Mouse (Mus musculus) ES-E14 (cell line): ENCODE results near the gene Fbxl22. TPM values are rescaled to one million over a fixed set of nuclear protein-coding genes. Genes with fewer than 3 reads are reported as not detected.

ENCODE experiments used
- DNase-seq: peaks from one replicate; pipeline ENCODE4 v3.0.0-alpha.2; 2013; ENCODE audit warnings: low read depth, low spot score
- H3K27ac ChIP-seq: 2 replicates; pipeline ENCODE4 v1.5.1; 2012; ENCODE audit warnings: low read depth, mild to moderate bottlenecking, low read length, moderate library complexity, mixed read lengths; ENCODE audit not compliant: poor library complexity, insufficient read depth, severe bottlenecking
- H3K36me3 ChIP-seq: 2 replicates; pipeline ENCODE4 v1.6.1; 2012; ENCODE audit warnings: mild to moderate bottlenecking, low read length, moderate library complexity, mixed read lengths; ENCODE audit not compliant: control insufficient read depth, poor library complexity, insufficient read depth, severe bottlenecking
- H3K4me1 ChIP-seq, 2 experiments: fragments of 150-350 bp in 1 of 2; sonication (generic) in 1 of 2; 2 replicates each; pipeline ENCODE4 v1.6.1; 2012; ENCODE audit warnings: low read length in 2 of 2, mild to moderate bottlenecking in 1 of 2, mixed read lengths in 1 of 2; ENCODE audit not compliant: control insufficient read depth in 2 of 2, insufficient read depth in 2 of 2, poor library complexity in 1 of 2
- H3K4me3 ChIP-seq, 2 experiments: fragments of 150-350 bp in 1 of 2; sonication (generic) in 1 of 2; 2 replicates each; pipeline ENCODE4 v1.5.1; 2012; ENCODE audit warnings: low read length in 2 of 2, low read depth in 1 of 2, mild to moderate bottlenecking in 1 of 2, mixed read lengths in 1 of 2; ENCODE audit not compliant: insufficient read depth in 1 of 2, poor library complexity in 1 of 2, severe bottlenecking in 1 of 2
- H3K9ac ChIP-seq: 2 replicates; pipeline ENCODE4 v1.6.1; 2012; ENCODE audit warnings: low read depth, mild to moderate bottlenecking, low read length, mixed read lengths; ENCODE audit not compliant: poor library complexity, insufficient read depth, severe bottlenecking
- H3K9me3 ChIP-seq: fragments of 150-350 bp; sonication (generic); 2 replicates; pipeline ENCODE4 v1.6.1; 2012; ENCODE audit warnings: low read depth, mild to moderate bottlenecking, low read length; ENCODE audit not compliant: control insufficient read depth, insufficient read depth
- CHD2 ChIP-seq: IDR thresholded peaks from 2 replicates; pipeline ENCODE4 v1.6.1; 2014; ENCODE audit warnings: mild to moderate bottlenecking, low read depth, low read length, inconsistent platforms
- HCFC1 ChIP-seq: IDR thresholded peaks from 2 replicates; pipeline ENCODE4 v1.6.1; 2012; ENCODE audit warnings: low read length, inconsistent platforms, borderline replicate concordance; ENCODE audit not compliant: insufficient read depth
- MAFK ChIP-seq: IDR thresholded peaks from 2 replicates; pipeline ENCODE4 v1.6.1; 2014; ENCODE audit warnings: mild to moderate bottlenecking, low read depth, low read length, inconsistent platforms; ENCODE audit not compliant: insufficient read depth
- ZC3H11A ChIP-seq: IDR thresholded peaks from 2 replicates; pipeline ENCODE4 v1.6.1; 2012; ENCODE audit warnings: low read depth, mild to moderate bottlenecking, inconsistent platforms, low read length, borderline replicate concordance
- ZNF384 ChIP-seq: IDR thresholded peaks from 2 replicates; pipeline ENCODE4 v1.6.1; 2012; ENCODE audit warnings: low read depth, low read length, inconsistent platforms
- in situ Hi-C, 2 experiments: fragments of 600-800 bp; cut with MboI; formaldehyde crosslinking; loops; one replicate each; pipeline ENCODE4 v1.15.1; 2025; ENCODE audit warnings: low sequenced_read_pairs in 2 of 2, inconsistent platforms in 1 of 2; ENCODE audit not compliant: unreplicated experiment in 2 of 2
- total RNA-seq: library from RNA; depleted of rRNA; stranded (reverse); fragments of 300-350 nt; gene quantifications from 2 replicates; pipeline ENCODE4 v1.2.3, GENCODE M21; 2012

The Fbxl22 gene
- total RNA-seq, 1 experiment, result 0.76 TPM

- TF ChIP-seq CHD2 (no peak), MAFK (no peak), HCFC1 (no peak), ZNF384 (no peak), ZC3H11A (no peak)
- Histone ChIP-seq H3K27ac (no peak overlapping the region), H3K9ac (no peak overlapping the region), H3K36me3 (peaks cover 7% of the 10 kb centered on the region; the same call in 1 of the 2 replicates), H3K4me1 (peaks cover 5 to 6% of the 10 kb centered on the region in 2 experiments; a peak in 3 of 4 replicates), H3K4me3 (no peak overlapping the region), H3K9me3 (no peaks in the 10 kb centered on the region)
- no peak for DNase-seq
- in situ Hi-C loops, result no loop called here
These were observed 3.9 kb upstream of the Fbxl22 start for GRCm38 (mm10) chr9:66518251-66518650.

- Histone ChIP-seq H3K4me1 (peaks cover 8% of the 10 kb centered on the region in 2 experiments; a peak in 3 of 4 replicates), H3K27ac (no peak overlapping the region), H3K9ac (no peak overlapping the region), H3K4me3 (no peak overlapping the region), H3K9me3 (no peaks in the 10 kb centered on the region), H3K36me3 (peaks cover 7% of the 10 kb centered on the region; the same call in 1 of the 2 replicates)
- in situ Hi-C loops, result no loop called here
- TF ChIP-seq ZC3H11A (no peak), ZNF384 (no peak), HCFC1 (no peak), CHD2 (no peak), MAFK (no peak)
- DNase-seq, result no peak
These were observed 3.4 kb upstream of the Fbxl22 start for GRCm38 (mm10) chr9:66517746-66518145.

- Histone ChIP-seq H3K9me3 (no peaks in the 10 kb centered on the region), H3K9ac (no peak overlapping the region), H3K4me3 (no peak overlapping the region), H3K4me1 (peaks cover 8 to 9% of the 10 kb centered on the region in 2 experiments; a peak in 3 of 4 replicates), H3K27ac (no peak overlapping the region), H3K36me3 (peaks cover 7% of the 10 kb centered on the region; the same call in 1 of the 2 replicates)
- TF ChIP-seq ZNF384 (no peak), MAFK (no peak), HCFC1 (no peak), CHD2 (no peak), ZC3H11A (no peak)
- DNase-seq, result no peak
- in situ Hi-C loops, result no loop called here
These were observed 2.0 kb upstream of the Fbxl22 start for GRCm38 (mm10) chr9:66516296-66516940.

- Histone ChIP-seq H3K27ac (no peak overlapping the region), H3K36me3 (peaks cover 7% of the 10 kb centered on the region; the same call in 1 of the 2 replicates)
These were observed 1.4 kb upstream of the Fbxl22 start for GRCm38 (mm10) chr9:66515680-66516210.

More at GRCm38 (mm10) chr9:66515680-66516210, 1.4 kb upstream of the Fbxl22 start:
- in situ Hi-C loops, result no loop called here
- no peak for DNase-seq
- no peak for TF ChIP-seq CHD2
- no peak for TF ChIP-seq ZC3H11A
- TF ChIP-seq MAFK, result no peak
- TF ChIP-seq HCFC1, result no peak
- TF ChIP-seq ZNF384, result no peak
- H3K4me1 ChIP-seq, result peaks cover 8 to 9% of the 10 kb centered on the region in 2 experiments; a peak in 3 of 4 replicates
- no peaks in the 10 kb centered on the region for H3K9me3 ChIP-seq
- H3K9ac ChIP-seq, result no peak overlapping the region
- H3K4me3 ChIP-seq, result no peak overlapping the region
